Mouse (Mus musculus) MEL (cell line): ENCODE measurements around the gene B9d1. TPM values are rescaled to one million over a fixed set of nuclear protein-coding genes. Genes with fewer than 3 reads are reported as not detected.

Experiments
- DNase-seq: peaks from one replicate; pipeline ENCODE4 v3.0.0; 2011; ENCODE audit warnings: low read depth, low spot score
- H3K27ac ChIP-seq: 2 replicates; pipeline ENCODE4 v1.5.1; 2012; ENCODE audit warnings: low read depth, mild to moderate bottlenecking, control low read depth, low read length, moderate library complexity; ENCODE audit not compliant: control insufficient read depth
- H3K27me3 ChIP-seq, 2 experiments: fragments of 150-350 bp in 1 of 2; sonication (generic) in 1 of 2; 2 replicates each; pipeline ENCODE4 v1.6.1; 2012; ENCODE audit warnings: low read length in 2 of 2, mild to moderate bottlenecking in 2 of 2, improper control_type of control experiment in 1 of 2, moderate library complexity in 1 of 2; ENCODE audit not compliant: insufficient read depth in 2 of 2, control insufficient read depth in 1 of 2
- H3K36me3 ChIP-seq, 2 experiments: 2 replicates each; pipeline ENCODE4 v1.6.1; 2012 to 2014; ENCODE audit warnings: low read length in 2 of 2, improper control_type of control experiment in 1 of 2, inconsistent platforms in 1 of 2, mild to moderate bottlenecking in 1 of 2; ENCODE audit not compliant: insufficient read depth in 2 of 2, control insufficient read depth in 1 of 2
- H3K4me1 ChIP-seq, 2 experiments: fragments of 150-350 bp in 1 of 2; sonication (generic) in 1 of 2; 2 replicates each; pipeline ENCODE4 v1.6.1; 2012; ENCODE audit warnings: low read length in 2 of 2, improper control_type of control experiment in 1 of 2, mild to moderate bottlenecking in 1 of 2; ENCODE audit not compliant: insufficient read depth in 2 of 2, control insufficient read depth in 1 of 2
- H3K4me3 ChIP-seq, 2 experiments: fragments of 150-350 bp in 1 of 2; sonication (generic) in 1 of 2; 2 replicates each; pipeline ENCODE4 v1.5.1; 2012; ENCODE audit warnings: low read depth in 2 of 2, low read length in 2 of 2, mild to moderate bottlenecking in 2 of 2, moderate library complexity in 2 of 2, control low read depth in 1 of 2, improper control_type of control experiment in 1 of 2; ENCODE audit not compliant: control insufficient read depth in 1 of 2, insufficient read depth in 1 of 2
- H3K79me2 ChIP-seq: 2 replicates; pipeline ENCODE4 v1.6.1; 2012; ENCODE audit warnings: mild to moderate bottlenecking, low read length, moderate library complexity; ENCODE audit not compliant: control insufficient read depth, poor library complexity, insufficient read depth
- H3K9ac ChIP-seq: 2 replicates; pipeline ENCODE4 v1.6.1; 2012; ENCODE audit warnings: low read depth, mild to moderate bottlenecking, control low read depth, low read length, moderate library complexity; ENCODE audit not compliant: control insufficient read depth, poor library complexity, severe bottlenecking
- H3K9me3 ChIP-seq: fragments of 150-350 bp; sonication (generic); replicated peaks from 2 replicates; pipeline ENCODE4 v1.6.1; 2012; ENCODE audit warnings: mild to moderate bottlenecking, low read length, improper control_type of control experiment, moderate library complexity; ENCODE audit not compliant: insufficient read depth
- BHLHE40 ChIP-seq: IDR thresholded peaks from 2 replicates; pipeline ENCODE4 v1.6.1; 2012; ENCODE audit warnings: low read depth, mild to moderate bottlenecking, inconsistent platforms, low read length, improper control_type of control experiment, borderline replicate concordance
- CHD1 ChIP-seq: IDR thresholded peaks from 2 replicates; pipeline ENCODE4 v1.6.1; 2012; ENCODE audit warnings: low read depth, mild to moderate bottlenecking, inconsistent platforms, low read length, improper control_type of control experiment
- E2F4 ChIP-seq: IDR thresholded peaks from 2 replicates; pipeline ENCODE4 v1.6.1; 2011; ENCODE audit warnings: low read depth, low read length, improper control_type of control experiment, borderline replicate concordance
- ETS1 ChIP-seq: IDR thresholded peaks from 2 replicates; pipeline ENCODE4 v1.6.1; 2012; ENCODE audit warnings: low read depth, mild to moderate bottlenecking, inconsistent platforms, low read length, improper control_type of control experiment, moderate library complexity
- GATA1 ChIP-seq: IDR thresholded peaks from 2 replicates; pipeline ENCODE4 v1.6.1; 2011; ENCODE audit warnings: low read depth, low read length, improper control_type of control experiment
- MAZ ChIP-seq: IDR thresholded peaks from 2 replicates; pipeline ENCODE4 v1.6.1; 2012; ENCODE audit warnings: low read depth, mild to moderate bottlenecking, inconsistent platforms, low read length, improper control_type of control experiment
- MXI1 ChIP-seq: IDR thresholded peaks from 2 replicates; pipeline ENCODE4 v1.6.1; 2011; ENCODE audit warnings: mild to moderate bottlenecking, low read depth, low read length, improper control_type of control experiment
- MYB ChIP-seq: IDR thresholded peaks from 2 replicates; pipeline ENCODE4 v1.6.1; 2011; ENCODE audit warnings: mild to moderate bottlenecking, low read depth, low read length, improper control_type of control experiment
- NELFE ChIP-seq: IDR thresholded peaks from 2 replicates; pipeline ENCODE4 v1.6.1; 2011; ENCODE audit warnings: low read depth, low read length, improper control_type of control experiment
- RAD21 ChIP-seq: IDR thresholded peaks from 2 replicates; pipeline ENCODE4 v1.6.1; 2011; ENCODE audit warnings: mild to moderate bottlenecking, low read depth, low read length, improper control_type of control experiment
- RCOR1 ChIP-seq: IDR thresholded peaks from 2 replicates; pipeline ENCODE4 v1.6.1; 2012; ENCODE audit warnings: low read depth, mild to moderate bottlenecking, inconsistent platforms, low read length, improper control_type of control experiment
- USF2 ChIP-seq, 2 experiments: IDR thresholded peaks; 2 replicates each; pipeline ENCODE4 v1.6.1; 2011 to 2012; ENCODE audit warnings: improper control_type of control experiment in 2 of 2, low read length in 2 of 2, borderline replicate concordance in 1 of 2, inconsistent platforms in 1 of 2, low read depth in 1 of 2, mild to moderate bottlenecking in 1 of 2; ENCODE audit not compliant: insufficient read depth in 1 of 2
- polyA plus RNA-seq, 2 experiments: library from polyadenylated mRNA; stranded (reverse) in 1 of 2; unstranded in 1 of 2; fragments of >175 nt in 1 of 2; fragments of >200 nt in 1 of 2; gene quantifications; 2 replicates each; pipeline versions ENCODE4 v1.2.1 to v1.2.4; 2012; ENCODE audit warnings: low replicate concordance in 2 of 2, low read depth in 1 of 2; ENCODE audit not compliant: insufficient read length in 2 of 2, insufficient read depth in 1 of 2, missing spikeins in 1 of 2
- total RNA-seq: library from RNA; depleted of rRNA; stranded (reverse); fragments of 300-350 nt; gene quantifications from 2 replicates; pipeline ENCODE4 v1.2.3, GENCODE M21; 2012

Gene B9d1
- total and polyA plus RNA-seq, 3 experiments, result 22.5 to 27.2 TPM; not detected in 1

DNA sequence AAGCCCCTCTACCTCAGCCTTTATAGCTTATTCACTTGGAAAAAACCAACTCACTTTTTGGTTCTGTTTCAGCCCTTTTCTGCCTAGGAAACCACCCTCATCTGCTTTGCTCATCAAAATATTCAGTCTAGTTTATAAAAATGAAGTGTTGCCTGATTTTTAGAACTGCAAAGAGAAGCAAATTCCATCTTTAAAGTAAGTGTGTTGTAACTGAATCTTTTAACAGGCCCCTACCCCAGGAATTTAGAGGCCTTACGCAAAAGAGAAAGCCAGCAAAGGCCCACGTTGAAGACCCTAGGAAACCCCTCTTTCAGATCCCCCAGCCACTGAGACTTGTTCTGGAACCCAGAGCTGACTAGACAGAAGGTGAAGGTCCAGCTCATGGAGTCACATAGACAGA, 40.9 kb upstream of the B9d1 start:
- peaks cover 0 to 4% of the 10 kb centered on the region in 2 experiments; a peak in 1 of 4 replicates for H3K4me1 ChIP-seq
- H3K27me3 ChIP-seq, result peaks cover 18 to 29% of the 10 kb centered on the region in 2 experiments
- H3K36me3 ChIP-seq, result peaks cover 0 to 2% of the 10 kb centered on the region in 2 experiments; a peak in 1 of 4 replicates
- DNase-seq, result no peak
- no peaks in the 10 kb centered on the region for H3K79me2 ChIP-seq
- H3K9me3 ChIP-seq, result no peaks in the 10 kb centered on the region
- TF ChIP-seq ETS1 (no peak), NELFE (no peak), BHLHE40 (no peak), MAZ (no peak), CHD1 (no peak), USF2 (IDR thresholded peaks at IDR 0.05; ENCODE audit: borderline replicate concordance in 1 of 2, insufficient read depth in 1 of 2, low read depth in 1 of 2, low read length in 2 of 2) (no peak), GATA1 (no peak)
- H3K9ac ChIP-seq, result no peak overlapping the region
- H3K4me3 ChIP-seq, result no peak overlapping the region
- H3K27ac ChIP-seq, result no peak overlapping the region

DNA sequence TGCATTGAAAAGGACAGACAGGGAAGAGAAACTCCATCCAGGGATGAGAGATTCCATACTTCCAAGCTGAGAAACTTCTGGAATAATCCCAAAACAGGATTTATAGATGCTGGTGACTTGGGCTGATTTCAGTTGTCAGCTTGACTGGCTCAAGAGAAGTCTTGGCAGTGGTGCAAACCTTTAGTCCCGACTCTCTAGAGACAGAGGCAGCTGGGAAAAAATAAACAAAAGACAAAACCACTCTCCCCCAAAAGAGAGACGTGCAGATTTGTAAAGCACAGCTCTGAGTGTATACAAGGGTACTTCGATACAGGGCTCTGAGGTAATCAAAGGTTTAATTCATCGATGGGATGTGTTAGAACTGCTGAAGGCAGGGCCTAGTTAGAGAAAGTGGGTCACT, 39.5 kb upstream of the B9d1 start:
- H3K4me1 ChIP-seq, result peaks cover 0 to 6% of the 10 kb centered on the region in 2 experiments; a peak in 1 of 4 replicates
- TF ChIP-seq MAZ, result no peak
- no peak for TF ChIP-seq ETS1
- TF ChIP-seq E2F4, result no peak
- no peak for TF ChIP-seq MXI1
- H3K79me2 ChIP-seq, result no peaks in the 10 kb centered on the region
- H3K27ac ChIP-seq, result no peak overlapping the region
- DNase-seq, result no peak
- H3K36me3 ChIP-seq, result peaks cover 0 to 4% of the 10 kb centered on the region in 2 experiments; a peak in 2 of 4 replicates
- no peak overlapping the region for H3K9ac ChIP-seq
- H3K4me3 ChIP-seq, result no peak overlapping the region
- H3K27me3 ChIP-seq, result peaks cover 16 to 25% of the 10 kb centered on the region in 2 experiments
- no peaks in the 10 kb centered on the region for H3K9me3 ChIP-seq

DNA sequence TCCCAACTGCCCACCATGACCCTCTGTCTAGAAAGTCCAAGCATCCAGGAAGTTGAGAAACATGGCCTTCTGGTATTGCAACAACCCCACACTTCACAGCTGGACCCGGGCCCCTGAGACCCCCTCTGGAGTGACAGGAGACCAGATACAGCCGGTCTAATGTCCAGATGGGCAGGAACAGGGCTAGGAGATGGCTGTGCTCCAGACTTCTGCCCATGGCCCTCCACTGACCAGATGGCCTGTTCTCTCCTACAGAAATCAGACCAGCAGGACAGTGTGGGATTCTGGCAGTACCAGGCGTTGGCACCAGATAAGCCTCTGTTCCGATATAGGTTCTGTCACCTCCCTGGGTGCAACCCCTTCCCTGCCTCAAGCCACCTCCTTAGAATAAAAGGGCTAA, 36.4 kb upstream of the B9d1 start:
- H3K9me3 ChIP-seq, result no peaks in the 10 kb centered on the region
- H3K79me2 ChIP-seq, result no peaks in the 10 kb centered on the region
- DNase-seq, result no peak
- H3K27me3 ChIP-seq, result peaks cover 8 to 12% of the 10 kb centered on the region in 2 experiments
- peaks cover 0 to 6% of the 10 kb centered on the region in 2 experiments; a peak in 2 of 4 replicates for H3K4me1 ChIP-seq
- H3K4me3 ChIP-seq, result no peak overlapping the region
- H3K9ac ChIP-seq, result no peak overlapping the region
- peaks cover 0 to 4% of the 10 kb centered on the region in 2 experiments; a peak in 2 of 4 replicates for H3K36me3 ChIP-seq
- H3K27ac ChIP-seq, result no peak overlapping the region
- TF ChIP-seq RAD21 (no peak), RCOR1 (no peak), MYB (no peak), MAZ (no peak), MXI1 (no peak)
